Mouse (Mus musculus) thymus, adult 18-20 months (tissue): ENCODE results near the gene Zfp263.

Source experiments
- DNase-seq, 2 experiments: peaks; one replicate each; pipeline ENCODE4 v3.0.0; 2022; ENCODE audit warnings: mixed read lengths in 2 of 2

The Zfp263 gene

GRCm38 (mm10) chr16:3743503-3744185 lies at the start of gene Zfp263:
Zfp263 (plus strand) TSS chr16:3744093.
- peak; percentile 80 to 93 for DNase-seq

GRCm38 (mm10) chr16:3699281-3699680 lies 44.6 kb upstream of the Zfp263 start:
- DNase-seq, result no peak

GRCm38 (mm10) chr16:3700893-3701292 lies 43.0 kb upstream of the Zfp263 start:
- no peak for DNase-seq

GRCm38 (mm10) chr16:3706680-3707079 lies 37.2 kb upstream of the Zfp263 start:
- no peak for DNase-seq

- no peak for DNase-seq
Measured at GRCm38 (mm10) chr16:3714731-3715130, 29.2 kb upstream of the Zfp263 start.

- no peak for DNase-seq
Measured at GRCm38 (mm10) chr16:3717980-3718379, 25.9 kb upstream of the Zfp263 start, which contains the start of gene Mefv. Mefv (minus strand) TSS chr16:3718097.

GRCm38 (mm10) chr16:3723231-3723630 lies 20.7 kb upstream of the Zfp263 start:
- no peak for DNase-seq

- no peak for DNase-seq
Measured at GRCm38 (mm10) chr16:3727980-3728720, 15.7 kb upstream of the Zfp263 start.

- no peak for DNase-seq
Measured at GRCm38 (mm10) chr16:3732612-3733011, 11.3 kb upstream of the Zfp263 start.

GRCm38 (mm10) chr16:3733198-3733732 lies 10.6 kb upstream of the Zfp263 start:
- DNase-seq, result no peak

- DNase-seq, result no peak
Measured at GRCm38 (mm10) chr16:3742466-3742865, 1.4 kb upstream of the Zfp263 start.

GRCm38 (mm10) chr16:3744186-3744700 lies 350 bp downstream of the Zfp263 start:
- peak in 1 of 2 experiments; percentile 37 for DNase-seq

GRCm38 (mm10) chr16:3745656-3746055 lies 1.8 kb downstream of the Zfp263 start:
- no peak for DNase-seq

GRCm38 (mm10) chr16:3748976-3749375 lies 5.1 kb downstream of the Zfp263 start:
- no peak for DNase-seq

- DNase-seq, result no peak
Measured at GRCm38 (mm10) chr16:3771603-3772002, 27.7 kb downstream of the Zfp263 start.

- DNase-seq, result no peak
Measured at GRCm38 (mm10) chr16:3776365-3776764, 32.5 kb downstream of the Zfp263 start.

- DNase-seq, result no peak
Measured at GRCm38 (mm10) chr16:3777986-3778385, 34.1 kb downstream of the Zfp263 start.

GRCm38 (mm10) chr16:3781237-3781636 lies 37.3 kb downstream of the Zfp263 start:
- DNase-seq, result no peak

- no peak for DNase-seq
Measured at GRCm38 (mm10) chr16:3788394-3788793, 44.5 kb downstream of the Zfp263 start.
